Mouse (Mus musculus) forebrain, embryonic 11.5 days (tissue): Measurements from ENCODE around the gene Adgrf3. TPM values are rescaled to one million over a fixed set of nuclear protein-coding genes. Genes with fewer than 3 reads are reported as not detected.

Experiments used
- ATAC-seq: fragments of 200-750 bp; cut with Nextera tagmentation; replicated peaks from 2 replicates; pipeline ENCODE4 v1.8.0; 2017; ENCODE audit warnings: moderate TSS enrichment; ENCODE audit not compliant: low FRiP score
- DNase-seq: peaks from one replicate; pipeline ENCODE4 v3.0.0-alpha.2; 2017; ENCODE audit warnings: low spot score
- H3K27ac ChIP-seq: fragments of 300-500 bp; sonication (generic); 2 replicates; pipeline ENCODE4 v1.5.1; 2014; ENCODE audit warnings: low read depth, low read length
- H3K27me3 ChIP-seq: fragments of 300-500 bp; sonication (generic); 2 replicates; pipeline ENCODE4 v1.6.1; 2014; ENCODE audit warnings: mild to moderate bottlenecking, low read length, mixed read lengths; ENCODE audit not compliant: control insufficient read depth, insufficient read depth
- H3K36me3 ChIP-seq: fragments of 300-500 bp; sonication (generic); 2 replicates; pipeline ENCODE4 v1.6.1; 2014; ENCODE audit warnings: mild to moderate bottlenecking, low read length, moderate library complexity, mixed read lengths; ENCODE audit not compliant: control insufficient read depth, insufficient read depth
- H3K4me1 ChIP-seq: fragments of 300-500 bp; sonication (generic); replicated peaks from 2 replicates; pipeline ENCODE4 v1.6.1; 2014; ENCODE audit warnings: low read length, mixed read lengths; ENCODE audit not compliant: control insufficient read depth, insufficient read depth
- H3K4me2 ChIP-seq: fragments of 300-500 bp; sonication (generic); 2 replicates; pipeline ENCODE4 v1.6.1; 2014; ENCODE audit warnings: low read depth, mild to moderate bottlenecking, low read length, moderate library complexity, mixed read lengths; ENCODE audit not compliant: severe bottlenecking
- H3K4me3 ChIP-seq: fragments of 300-500 bp; sonication (generic); 2 replicates; pipeline ENCODE4 v1.5.1; 2014; ENCODE audit warnings: low read depth, low read length
- H3K9ac ChIP-seq: fragments of 300-500 bp; sonication (generic); 2 replicates; pipeline ENCODE4 v1.6.1; 2014; ENCODE audit warnings: low read length
- H3K9me3 ChIP-seq: fragments of 300-500 bp; sonication (generic); 2 replicates; pipeline ENCODE4 v1.6.1; 2016; ENCODE audit warnings: low read length, mixed read lengths; ENCODE audit not compliant: control insufficient read depth
- WGBS: fragments of 180-500 bp; shearing (Covaris S2); extraction: QIAGEN DNeasy Blood & Tissue Kit; methylation state at CpG from one replicate; pipeline ENCODE4 v1.1.7; 2014; 5-methylcytosine and 5-hydroxymethylcytosine counted together
- polyA plus RNA-seq: library from polyadenylated mRNA; unstranded; fragments of >200 nt; fragmentation: Nextera tagmentation; extraction: Ambion mirVana; gene quantifications from 2 replicates; pipeline ENCODE4 v1.2.1, GENCODE M21; 2014

Adgrf3 gene
- polyA plus RNA-seq, 1 experiment from 2014 or later: not detected

DNA sequence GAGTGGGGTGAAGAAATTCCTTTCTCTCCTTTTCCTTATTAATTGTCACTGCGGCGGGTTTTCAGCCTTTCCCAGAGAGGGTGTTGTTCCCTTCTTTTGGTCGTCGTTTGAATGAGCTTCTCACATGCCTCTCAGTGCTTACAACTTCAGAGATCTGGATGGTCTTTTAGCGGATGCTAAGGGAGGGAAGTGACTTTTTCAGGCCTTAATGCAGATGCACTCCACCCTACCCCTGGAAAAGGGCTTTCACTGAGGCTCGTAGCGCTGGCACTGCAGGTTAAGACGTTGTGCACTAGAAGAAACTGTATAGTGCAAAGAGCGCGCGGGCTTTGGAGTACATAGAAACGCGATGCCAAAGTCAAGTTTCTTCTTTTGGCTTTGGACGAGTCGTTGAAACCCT, 27.5 kb upstream of the Adgrf3 start:
- no peak for ATAC-seq
- DNase-seq: peak; percentile 55
- no peaks in the 10 kb centered on the region for H3K36me3 ChIP-seq
- WGBS: 4% methylated on average over 15 of the region's 15 CpGs
- no peaks in the 10 kb centered on the region for H3K27me3 ChIP-seq
- peak overlapping the region; percentile 75 for H3K27ac ChIP-seq
- peak overlapping the region; percentile 66 for H3K4me3 ChIP-seq
- H3K9me3 ChIP-seq: no peaks in the 10 kb centered on the region
- peaks cover 5% of the 10 kb centered on the region; the same call in 1 of the 2 replicates for H3K4me1 ChIP-seq
- peak overlapping the region; percentile 69 for H3K9ac ChIP-seq
- peak overlapping the region; percentile 74 for H3K4me2 ChIP-seq

DNA sequence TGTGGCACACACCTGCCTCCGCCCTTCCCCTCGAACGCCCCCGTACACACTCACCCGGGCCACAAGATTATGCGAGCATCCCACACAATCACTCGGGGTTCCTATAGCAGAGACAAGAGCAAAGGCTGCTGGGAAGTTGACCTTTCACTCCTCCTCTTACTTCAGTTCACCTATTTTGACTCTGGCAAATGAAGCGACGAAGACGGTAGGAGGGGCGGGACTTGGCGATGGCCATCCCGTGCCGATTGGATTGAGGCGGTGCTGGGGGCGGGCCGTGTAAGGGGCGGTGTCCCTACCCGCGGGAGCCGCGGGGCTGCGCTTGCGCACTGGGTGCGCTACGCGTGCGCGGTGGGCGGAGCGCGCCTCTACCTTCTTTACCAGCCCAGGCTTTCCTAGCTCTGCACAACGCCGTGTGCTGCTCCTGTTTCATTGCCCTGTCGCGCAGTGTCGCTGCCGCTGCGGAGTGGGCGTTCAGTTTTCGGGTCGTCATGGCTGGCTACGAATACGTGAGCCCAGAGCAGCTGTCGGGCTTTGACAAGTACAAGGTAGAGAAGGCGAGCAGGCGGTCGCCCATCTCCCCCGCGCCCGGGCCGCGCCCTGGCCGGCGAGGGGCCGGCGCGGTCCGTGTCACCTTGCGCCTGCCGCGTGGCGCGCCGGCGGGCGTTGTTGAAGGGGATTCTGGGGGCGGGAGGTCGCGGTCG, 26.9 kb upstream of the Adgrf3 start, which contains the start of gene Selenoi:
Gene Selenoi, plus strand, starts transcription at position 311 of the 701 bp plus-strand sequence.
- no peaks in the 10 kb centered on the region for H3K9me3 ChIP-seq
- H3K4me3 ChIP-seq: peak within 1 kb of the TSS; percentile 66
- H3K4me1 ChIP-seq: peaks cover 5% of the 10 kb centered on the region; the same call in 1 of the 2 replicates
- peak within 1 kb of the TSS; percentile 74 for H3K4me2 ChIP-seq
- 4% methylated on average over 71 of the region's 71 CpGs for WGBS
- DNase-seq (peak; percentile 98), ATAC-seq (peak; percentile 100)
- no peaks in the 10 kb centered on the region for H3K27me3 ChIP-seq
- peak within 1 kb of the TSS; percentile 75 for H3K27ac ChIP-seq
- peak within 1 kb of the TSS; percentile 69 for H3K9ac ChIP-seq
- H3K36me3 ChIP-seq: no peaks in the 10 kb centered on the region

DNA sequence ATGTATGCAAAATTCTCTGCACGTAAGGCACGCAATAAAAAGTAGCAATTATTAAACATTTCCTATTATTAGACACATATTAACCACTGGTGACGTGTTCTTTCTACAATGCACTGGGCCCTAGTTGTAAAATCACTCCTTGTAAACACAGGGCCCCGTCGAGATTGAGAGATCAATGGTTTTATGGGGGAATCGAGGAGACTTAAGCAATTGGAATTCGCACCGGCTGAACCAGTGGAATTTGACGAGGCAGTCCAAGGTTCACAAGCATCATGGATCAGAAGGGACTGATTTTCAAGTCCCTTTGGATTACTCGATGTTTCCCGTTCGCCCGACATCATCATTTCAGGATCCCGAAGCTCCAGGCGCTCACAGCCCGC, 26.4 kb upstream of the Adgrf3 start:
- no peaks in the 10 kb centered on the region for H3K9me3 ChIP-seq
- peak overlapping the region; percentile 74 for H3K4me2 ChIP-seq
- H3K9ac ChIP-seq: peak overlapping the region; percentile 67
- DNase-seq (no peak), ATAC-seq (no peak)
- no peaks in the 10 kb centered on the region for H3K27me3 ChIP-seq
- H3K27ac ChIP-seq: peak overlapping the region; percentile 68; the same call in 1 of the 2 replicates
- H3K4me3 ChIP-seq: peak overlapping the region; percentile 66
- WGBS: 56% methylated on average over 16 of the region's 16 CpGs
- no peaks in the 10 kb centered on the region for H3K36me3 ChIP-seq
- peaks cover 5% of the 10 kb centered on the region; the same call in 1 of the 2 replicates for H3K4me1 ChIP-seq

DNA sequence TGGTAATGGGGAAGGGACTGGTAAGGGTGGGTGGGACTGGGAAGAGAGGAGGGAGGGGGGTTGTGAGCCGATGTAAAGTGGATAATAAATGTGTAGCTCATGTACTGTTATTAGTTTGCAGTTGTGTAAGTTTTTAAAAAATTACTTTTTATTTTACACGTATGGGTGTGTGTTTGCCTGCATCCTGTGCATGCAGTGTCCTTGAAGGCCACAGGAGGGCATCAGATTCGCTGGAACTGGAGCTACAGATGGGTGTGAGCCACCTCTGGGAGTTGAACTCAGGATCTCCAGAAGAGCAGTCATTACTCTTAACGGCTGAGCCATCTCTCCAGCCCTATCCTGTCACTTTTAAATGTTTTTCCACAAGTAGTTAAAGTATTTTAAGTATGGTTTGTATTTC, 25.4 kb upstream of the Adgrf3 start:
- 87% methylated on average over 4 of the region's 4 CpGs for WGBS
- Histone ChIP-seq H3K4me3 (no peak overlapping the region), H3K27me3 (no peaks in the 10 kb centered on the region), H3K9ac (no peak overlapping the region), H3K27ac (no peak overlapping the region), H3K36me3 (no peaks in the 10 kb centered on the region), H3K9me3 (no peaks in the 10 kb centered on the region), H3K4me2 (no peak overlapping the region), H3K4me1 (peaks cover 5% of the 10 kb centered on the region; the same call in 1 of the 2 replicates)
- no peak for DNase-seq
- ATAC-seq: no peak

DNA sequence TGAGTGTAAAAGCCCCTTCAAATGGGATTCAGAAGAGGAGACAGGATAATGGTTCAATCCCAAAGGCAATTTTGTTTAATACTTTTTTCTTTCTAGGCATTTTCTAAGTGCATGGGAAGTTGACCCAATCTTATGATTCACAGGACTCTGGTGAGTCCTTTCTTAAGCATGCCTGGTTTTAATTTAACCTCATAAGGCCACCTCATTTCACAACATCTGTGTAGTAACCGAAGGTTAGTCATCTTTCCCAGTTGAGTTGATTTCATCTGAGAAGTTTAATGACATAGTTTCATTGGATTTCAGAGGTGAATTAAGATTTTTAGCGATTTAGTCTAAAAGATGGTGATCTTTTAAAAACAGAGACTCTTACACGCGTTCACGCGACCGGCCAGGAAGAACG, 17.2 kb upstream of the Adgrf3 start:
- no peaks in the 10 kb centered on the region for H3K4me1 ChIP-seq

DNA sequence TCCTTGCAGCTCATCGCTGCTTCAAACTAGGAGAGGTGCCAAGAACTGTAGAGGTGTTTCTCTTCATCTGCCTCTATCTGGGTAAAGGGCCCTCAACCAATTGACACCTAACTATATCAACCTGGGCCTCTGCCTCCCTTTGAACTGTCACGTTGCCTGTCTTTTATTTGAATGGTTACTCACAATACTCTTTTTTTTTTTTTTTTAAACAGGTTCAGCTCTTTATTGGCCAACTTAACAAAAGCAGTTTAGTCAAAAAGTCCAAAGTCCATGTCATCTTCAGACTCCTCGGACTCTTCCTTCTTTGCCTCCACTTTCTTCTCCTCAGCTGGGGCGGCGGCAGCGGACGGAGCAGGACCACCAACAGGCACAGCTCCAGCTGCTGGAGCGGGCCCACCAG, 15.1 kb upstream of the Adgrf3 start:
- no peak overlapping the region for H3K4me3 ChIP-seq
- WGBS: 89% methylated on average over 8 of the region's 8 CpGs
- no peaks in the 10 kb centered on the region for H3K36me3 ChIP-seq
- ATAC-seq (no peak), DNase-seq (no peak)
- H3K27ac ChIP-seq: no peak overlapping the region
- H3K9me3 ChIP-seq: no peaks in the 10 kb centered on the region
- H3K27me3 ChIP-seq: no peaks in the 10 kb centered on the region
- no peak overlapping the region for H3K9ac ChIP-seq
- no peaks in the 10 kb centered on the region for H3K4me1 ChIP-seq
- no peak overlapping the region for H3K4me2 ChIP-seq

More for the DNA sequence above, 17.2 kb upstream of the Adgrf3 start:
- Histone ChIP-seq H3K27ac (no peak overlapping the region), H3K9ac (no peak overlapping the region), H3K9me3 (no peaks in the 10 kb centered on the region), H3K36me3 (no peaks in the 10 kb centered on the region), H3K27me3 (no peaks in the 10 kb centered on the region), H3K4me2 (no peak overlapping the region), H3K4me3 (no peak overlapping the region)
- 97% methylated on average over 8 of the region's 8 CpGs for WGBS
- no peak for ATAC-seq
- DNase-seq: no peak

DNA sequence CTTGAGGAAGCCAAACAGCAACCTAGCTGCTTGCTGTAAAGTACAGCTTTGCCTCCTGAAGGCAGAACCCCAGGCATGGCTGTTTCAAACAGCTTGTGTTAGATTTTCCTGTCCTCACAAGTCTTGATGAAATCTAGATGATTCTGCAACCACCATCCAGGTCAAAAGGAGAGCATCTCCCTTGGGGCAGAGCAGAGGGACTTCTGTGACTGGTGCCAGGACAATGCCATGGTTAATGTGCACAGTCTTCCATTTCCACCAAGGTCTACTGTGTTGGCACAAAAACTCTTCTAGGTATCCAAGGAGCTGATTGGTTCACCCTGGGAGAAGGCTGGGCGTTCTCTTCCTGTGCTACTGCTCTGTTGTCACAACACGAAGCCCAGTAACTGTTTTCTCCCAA, 14.2 kb upstream of the Adgrf3 start:
- no peaks in the 10 kb centered on the region for H3K27me3 ChIP-seq
- ATAC-seq: no peak
- no peak overlapping the region for H3K4me3 ChIP-seq
- WGBS: 94% methylated on average over 2 of the region's 2 CpGs
- no peaks in the 10 kb centered on the region for H3K9me3 ChIP-seq
- no peaks in the 10 kb centered on the region for H3K4me1 ChIP-seq
- no peak overlapping the region for H3K9ac ChIP-seq
- no peak overlapping the region for H3K4me2 ChIP-seq
- H3K27ac ChIP-seq: no peak overlapping the region
- no peaks in the 10 kb centered on the region for H3K36me3 ChIP-seq
- DNase-seq: no peak

DNA sequence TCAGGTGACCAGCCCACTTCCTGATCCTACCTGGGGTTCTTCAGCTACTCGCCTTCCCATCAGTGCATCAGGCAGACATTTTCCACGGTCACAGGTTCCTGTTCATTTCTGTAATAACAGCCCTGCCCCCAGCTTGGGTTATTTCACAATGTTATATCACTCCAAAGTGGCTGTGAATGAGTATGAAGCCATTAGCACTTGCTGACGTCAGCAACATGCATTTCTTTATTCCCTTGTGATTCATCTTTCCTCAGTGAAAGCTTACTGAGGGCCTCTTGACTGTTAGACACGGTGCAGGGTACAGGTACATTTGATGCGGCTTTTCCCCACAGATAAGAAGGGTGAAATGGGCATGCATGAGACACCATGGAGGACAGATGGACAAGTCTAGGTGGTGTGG, 10.4 kb upstream of the Adgrf3 start:
- H3K4me2 ChIP-seq: no peak overlapping the region
- H3K36me3 ChIP-seq: no peaks in the 10 kb centered on the region
- WGBS: 87% methylated on average over 5 of the region's 5 CpGs
- H3K9ac ChIP-seq: no peak overlapping the region
- ATAC-seq: no peak
- no peak for DNase-seq
- no peaks in the 10 kb centered on the region for H3K4me1 ChIP-seq
- H3K27ac ChIP-seq: no peak overlapping the region
- no peaks in the 10 kb centered on the region for H3K9me3 ChIP-seq
- H3K4me3 ChIP-seq: no peak overlapping the region
- no peaks in the 10 kb centered on the region for H3K27me3 ChIP-seq

DNA sequence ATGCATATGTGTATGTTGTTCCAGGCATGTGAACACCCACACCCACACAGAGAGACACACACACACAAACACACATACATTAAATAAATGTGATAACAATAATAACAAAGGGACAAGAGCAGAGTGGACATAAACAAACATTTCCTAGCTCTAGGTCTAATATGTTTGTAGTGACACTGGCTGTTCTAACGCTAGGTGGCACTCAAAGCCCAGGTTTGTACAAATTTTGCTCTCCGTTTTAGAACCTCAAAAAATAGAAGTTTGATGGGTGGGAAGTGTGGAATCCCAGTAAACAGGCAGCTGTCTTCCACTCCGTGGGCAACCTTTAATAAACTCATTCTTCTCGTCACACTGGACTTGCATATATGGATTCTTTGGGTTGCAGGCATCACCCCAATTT, 9.4 kb upstream of the Adgrf3 start:
- no peaks in the 10 kb centered on the region for H3K36me3 ChIP-seq
- no peak for ATAC-seq

More for the DNA sequence above, 9.4 kb upstream of the Adgrf3 start:
- no peaks in the 10 kb centered on the region for H3K27me3 ChIP-seq
- H3K9me3 ChIP-seq: no peaks in the 10 kb centered on the region
- H3K4me2 ChIP-seq: no peak overlapping the region
- H3K9ac ChIP-seq: no peak overlapping the region
- peak; percentile 73 for DNase-seq
- no peak overlapping the region for H3K4me3 ChIP-seq
- H3K4me1 ChIP-seq: no peaks in the 10 kb centered on the region
- 12% methylated on average over 4 of the region's 4 CpGs for WGBS
- H3K27ac ChIP-seq: no peak overlapping the region
